Mouse (Mus musculus) small intestine, adult 10 weeks (tissue): Measurements from ENCODE around the gene A1cf. TPM values are rescaled to one million over a fixed set of nuclear protein-coding genes. Genes with fewer than 3 reads are reported as not detected.

Experiments
- polyA plus RNA-seq: library from polyadenylated mRNA; stranded (reverse); fragments of 350-450 nt; fragmentation: Illumina TruSeq; extraction: RNeasy Lipid Tissue Mini Kit (QIAGEN cat#74804); gene quantifications from one replicate; pipeline ENCODE4 v1.2.3, GENCODE M21; 2014; ENCODE audit warnings: low replicate concordance

A1cf gene
- 133 TPM for polyA plus RNA-seq

GRCm38 (mm10) chr19:31868521-31868920 is at the start of gene A1cf:
Gene A1cf, plus strand, starts transcription at chr19:31868764.

Other genes with a start within 250 kb of the A1cf start
- 5.5 TPM for gene Prkg1, start 103.7 kb upstream of the A1cf start, polyA plus RNA-seq
- 1,063 TPM for gene Asah2, start 239.4 kb downstream of the A1cf start, polyA plus RNA-seq